Comparison of ENCODE assay signal across 15 mouse cellular contexts in the genomic region with DNA sequence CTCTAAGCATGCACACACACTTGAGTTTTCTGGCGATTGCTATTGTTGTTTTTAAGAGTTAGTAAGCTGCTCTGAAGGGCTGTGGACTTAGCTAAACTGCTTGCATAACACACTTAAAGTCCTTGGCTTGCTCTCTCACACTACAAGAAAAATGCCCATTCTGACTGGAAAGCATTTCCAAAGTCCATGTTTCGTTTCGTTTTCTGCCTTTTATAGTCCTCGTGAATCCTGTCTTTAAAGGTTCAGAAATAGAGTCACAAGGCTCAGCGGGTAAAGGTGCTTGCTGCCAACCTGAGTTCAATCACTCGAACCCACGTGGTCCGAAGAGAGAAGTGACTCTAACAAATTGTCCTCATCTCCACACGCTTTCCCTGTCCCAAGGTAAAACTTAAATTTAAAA. TPM values are rescaled to one million over a fixed set of nuclear protein-coding genes. Genes with fewer than 3 reads are reported as not detected.
DNase-seq lines count a peak whose midpoint lies in the region; ATAC-seq and TF ChIP-seq lines count a peak whose summit lies in the region.
"Had no signal": no experiment of that assay in that cellular context is flagged by ENCODE, and none has a peak within 500 bp of the region (broad histone marks: within the 10 kb centered on the region; RNA-seq: fewer than 3 reads in every experiment).

No protein-coding gene starts in this region.

- TF ChIP-seq POLR2A in liver, adult 2 months (IDR thresholded peaks at IDR 0.05; ENCODE audit: extremely low read depth, insufficient read depth, low read length), result no peak

- intact Hi-C loops in gastrocnemius, adult 2 months (cut with DNase I), result no loop called here

- H3K4me2 ChIP-seq in intestine, postnatal 0 days (replicated peaks; ENCODE audit: low read depth), result peak overlapping the region; percentile 38
- H3K4me2 ChIP-seq: embryonic facial prominence, embryonic 12.5 days; hindbrain, embryonic 15.5 days; liver, embryonic 13.5 days had no signal

- peak overlapping the region; percentile 53 for H3K4me3 ChIP-seq in gastrocnemius, adult 2 months
- no peak overlapping the region for H3K4me3 ChIP-seq in liver, adult 2 months (ENCODE audit: insufficient read depth, low read depth, low read length)
- no peak overlapping the region for H3K4me3 ChIP-seq in intestine, postnatal 0 days (ENCODE audit: low read depth, low read length)
- H3K4me3 ChIP-seq: embryonic facial prominence, embryonic 12.5 days; hindbrain, embryonic 15.5 days; liver, embryonic 13.5 days had no signal

- DNase-seq in gastrocnemius, adult 2 months, result no peak
- DNase-seq in gastrocnemius, postnatal 4 days (ENCODE audit: low spot score in 2 of 2), result no peak
- DNase-seq in liver, adult 2 months (ENCODE audit: extremely low read depth, low read depth, low spot score), result peak; percentile 94
- DNase-seq in liver (no peak), MN1 (ENCODE audit: low spot score) (no peak)
- peak; percentile 54 for DNase-seq in lung, postnatal 25 days (ENCODE audit: low spot score)
- no peak for DNase-seq in frontal cortex, adult 2 months (ENCODE audit: extremely low spot score in 1 of 2, low spot score in 1 of 2)
- DNase-seq: cerebellum, adult 9-11 months; heart, postnatal 4 days; liver, embryonic 13.5 days had no signal

- no peaks in the 10 kb centered on the region for H3K79me2 ChIP-seq in liver, adult 2 months (ENCODE audit: control insufficient read depth, insufficient read depth, low read length)

- H3K4me1 ChIP-seq in liver, adult 2 months (ENCODE audit: control insufficient read depth, insufficient read depth, low read length), result peaks cover 22% of the 10 kb centered on the region
- 0 out of 2 replicates have a peak, but pooled peaks cover 12% of the 10 kb centered on the region for H3K4me1 ChIP-seq in intestine, postnatal 0 days (replicated peaks; ENCODE audit: control insufficient read depth, insufficient read depth, low read length)
- H3K4me1 ChIP-seq: embryonic facial prominence, embryonic 12.5 days; hindbrain, embryonic 15.5 days had no signal

- no peaks in the 10 kb centered on the region for H3K27me3 ChIP-seq in liver, adult 2 months (ENCODE audit: control insufficient read depth, insufficient read depth, low read length)
- H3K27me3 ChIP-seq in intestine, postnatal 0 days (replicated peaks; ENCODE audit: control insufficient read depth, insufficient read depth, low read length), result no peaks in the 10 kb centered on the region
- H3K27me3 ChIP-seq: hindbrain, embryonic 15.5 days; liver, embryonic 13.5 days had no signal

- no peak overlapping the region for H3K9ac ChIP-seq in liver, adult 2 months (ENCODE audit: low read depth, low read length)
- H3K9ac ChIP-seq in intestine, postnatal 0 days (ENCODE audit: low read depth, low read length), result no peak overlapping the region
- H3K9ac ChIP-seq: embryonic facial prominence, embryonic 12.5 days; hindbrain, embryonic 15.5 days; liver, embryonic 13.5 days had no signal

- peak; percentile 10; the same call in 1 of the 2 replicates for ATAC-seq in intestine, postnatal 0 days
- ATAC-seq: CD4-positive, CD25-positive, alpha-beta regulatory T cell, adult 4 months; forebrain, embryonic 16.5 days had no signal

- no peaks in the 10 kb centered on the region for H3K36me3 ChIP-seq in liver, adult 2 months (ENCODE audit: control insufficient read depth, insufficient read depth, low read length)
- no peaks in the 10 kb centered on the region for H3K36me3 ChIP-seq in intestine, postnatal 0 days (ENCODE audit: control insufficient read depth, insufficient read depth)
- H3K36me3 ChIP-seq: embryonic facial prominence, embryonic 12.5 days; hindbrain, embryonic 15.5 days; liver, embryonic 13.5 days had no signal

- peak overlapping the region; percentile 69 for H3K27ac ChIP-seq in gastrocnemius, adult 2 months
- peak overlapping the region; percentile 46; the same call in 1 of the 2 replicates for H3K27ac ChIP-seq in liver, adult 2 months (replicated peaks; ENCODE audit: insufficient read depth, low read depth, low read length)
- peak overlapping the region; percentile 80 for H3K27ac ChIP-seq in intestine, postnatal 0 days (ENCODE audit: low read depth, low read length)
- H3K27ac ChIP-seq: embryonic facial prominence, embryonic 12.5 days; hindbrain, embryonic 15.5 days; liver, embryonic 13.5 days had no signal

- WGBS in liver, adult 2 months, result 42% methylated on average over 9 of the region's 9 CpGs
- WGBS in intestine, postnatal 0 days, result 28% methylated on average over 9 of the region's 9 CpGs

- no peak for TF ChIP-seq CTCF in gastrocnemius, adult 2 months (IDR thresholded peaks at IDR 0.05)
- TF ChIP-seq CTCF in liver, adult 2 months (IDR thresholded peaks at IDR 0.05; ENCODE audit: low read depth, low read length), result no peak
- no peak for TF ChIP-seq CTCF in intestine, postnatal 0 days (IDR thresholded peaks at IDR 0.05; ENCODE audit: low read depth)

- no peaks in the 10 kb centered on the region for H3K9me3 ChIP-seq in intestine, postnatal 0 days (ENCODE audit: control insufficient read depth)
- H3K9me3 ChIP-seq: embryonic facial prominence, embryonic 12.5 days; hindbrain, embryonic 15.5 days; liver, embryonic 13.5 days had no signal

RNA-seq across cellular contexts. Expression of a gene that starts 34.0 kb away (rescaled TPM):
- 10 to 100 TPM; 67.5 to 73.4 TPM for total RNA-seq in gastrocnemius, adult 2 months (2021)
- 10 to 100 TPM; 61.3 to 73.4 TPM for total RNA-seq in gastrocnemius, postnatal 4 days (2021)
- total RNA-seq in liver, adult 2 months (2014; rRNA removed), result 90.3 and 121 TPM in 2 replicates
- polyA plus RNA-seq in liver, adult 2 months (2012; rRNA removed), result 16.2 and 18.4 TPM in 2 replicates
- polyA plus RNA-seq in intestine, postnatal 0 days (2015; fragmentation: Nextera tagmentation; extraction: Ambion mirVana), result 296 and 317 TPM in 2 replicates
- 94.5 and 99.6 TPM in 2 replicates for polyA plus RNA-seq in frontal cortex, adult 2 months (2012; rRNA removed)

RNA-seq across cellular contexts. Expression of a gene that starts 39.4 kb away (rescaled TPM):
- total RNA-seq in gastrocnemius, adult 2 months (2021), result 100 to 1,000 TPM; 105 to 137 TPM
- 10 to 100 TPM; 71.6 to 80.0 TPM for total RNA-seq in gastrocnemius, postnatal 4 days (2021)
- total RNA-seq in liver, adult 2 months (2014; rRNA removed), result 308 and 311 TPM in 2 replicates
- polyA plus RNA-seq in liver, adult 2 months (2012; rRNA removed), result 225 and 253 TPM in 2 replicates
- polyA plus RNA-seq in intestine, postnatal 0 days (2015; fragmentation: Nextera tagmentation; extraction: Ambion mirVana), result 52.4 and 55.5 TPM in 2 replicates
- 72.7 and 73.7 TPM in 2 replicates for polyA plus RNA-seq in frontal cortex, adult 2 months (2012; rRNA removed)

Comparison
In these comparisons a context has a peak if more than half of its experiments do, and no peak if none do; other contexts are left out.
1. DNase-seq: peak in liver, adult 2 months (single experiment) and lung, postnatal 25 days (single experiment); none in gastrocnemius, adult 2 months (single experiment), gastrocnemius, postnatal 4 days (0 of 2), liver (single experiment), MN1 (single experiment) and frontal cortex, adult 2 months (0 of 2).
2. Peak in every context shown above with its lines, with median percentiles within 50 percentile points of each other: H3K27ac ChIP-seq.